ENCODE assay signal across 22 mouse cellular contexts in the genomic region with DNA sequence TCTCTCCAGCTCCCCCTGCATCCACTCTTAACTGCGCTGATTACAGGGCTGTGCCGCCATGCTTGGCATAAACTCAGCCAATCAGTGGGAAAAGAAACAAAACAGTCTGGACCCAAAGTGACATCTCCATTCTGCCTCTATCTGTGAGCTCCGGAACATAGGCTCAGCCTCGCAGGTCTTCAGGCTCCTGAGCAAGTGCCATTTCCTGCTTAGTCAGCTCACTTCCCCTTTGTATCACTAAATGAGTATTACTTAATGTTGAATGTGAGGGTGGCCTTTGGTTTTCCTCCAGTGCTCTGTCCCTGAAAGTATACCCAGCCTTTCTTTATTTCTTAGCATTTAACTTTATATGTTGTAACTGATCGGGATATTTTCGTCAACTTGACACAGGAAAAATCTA. TPM values are rescaled to one million over a fixed set of nuclear protein-coding genes. Genes with fewer than 3 reads are reported as not detected.
"Had no signal": no experiment of that assay in that cellular context is flagged by ENCODE, and none has a peak within 500 bp of the region (broad histone marks: within the 10 kb centered on the region; RNA-seq: fewer than 3 reads in every experiment).

No protein-coding gene starts in this region.

- DNase-seq: kidney, adult 11 months; kidney, adult 9 months; kidney, postnatal 36 days; liver; liver, embryonic 13.5 days; liver, postnatal 0 days; right cerebral cortex, adult 18-20 months; right cerebral cortex, postnatal 4 days; thymus, postnatal 36 days had no signal

- H3K9me3 ChIP-seq: limb, embryonic 12.5 days; liver, embryonic 13.5 days; lung, embryonic 15.5 days; megakaryocyte, embryonic 14.5 days; midbrain, embryonic 15.5 days; neural tube, embryonic 13.5 days had no signal

- H3K9ac ChIP-seq: limb, embryonic 12.5 days; liver, embryonic 13.5 days; liver, postnatal 0 days; lung, embryonic 15.5 days; midbrain, embryonic 15.5 days; neural tube, embryonic 13.5 days had no signal

- H3K4me3 ChIP-seq: layer of hippocampus, adult 2 months; limb, embryonic 12.5 days; liver, embryonic 13.5 days; lung, embryonic 15.5 days; megakaryocyte, embryonic 14.5 days; midbrain, embryonic 15.5 days; neural tube, embryonic 13.5 days had no signal

- H3K4me1 ChIP-seq: limb, embryonic 12.5 days; liver, embryonic 13.5 days; lung, embryonic 15.5 days; midbrain, embryonic 15.5 days; neural tube, embryonic 13.5 days had no signal

- H3K27me3 ChIP-seq: limb, embryonic 12.5 days; liver, embryonic 13.5 days; lung, embryonic 15.5 days; megakaryocyte, embryonic 14.5 days; midbrain, embryonic 15.5 days; neural tube, embryonic 13.5 days had no signal

- H3K27ac ChIP-seq: kidney, postnatal 0 days; layer of hippocampus, adult 2 months; limb, embryonic 12.5 days; liver, embryonic 13.5 days; lung, embryonic 15.5 days; midbrain, embryonic 15.5 days; neural tube, embryonic 13.5 days had no signal

- ATAC-seq: liver, postnatal 0 days; midbrain, embryonic 15.5 days had no signal

- H3K4me2 ChIP-seq: limb, embryonic 12.5 days; liver, embryonic 13.5 days; lung, embryonic 15.5 days; midbrain, embryonic 11.5 days; midbrain, embryonic 15.5 days; neural tube, embryonic 13.5 days had no signal

RNA-seq across cellular contexts. Expression of a gene that starts 8.4 kb away (rescaled TPM):
- total RNA-seq: layer of hippocampus, adult 2 months; layer of hippocampus, postnatal 10 days; left cerebral cortex, postnatal 36 days had no signal
- polyA plus RNA-seq: kidney, postnatal 0 days; limb, embryonic 12.5 days; liver, embryonic 13.5 days; liver, postnatal 0 days; lung, embryonic 15.5 days; midbrain, embryonic 11.5 days; midbrain, embryonic 15.5 days; neural tube, embryonic 13.5 days; spleen, adult 2 months; stomach, embryonic 16.5 days; thymus, postnatal 0 days had no signal

RNA-seq across cellular contexts. Expression of a gene that starts 27.5 kb away (rescaled TPM):
- polyA plus RNA-seq: thymus, postnatal 0 days had no signal
